Mouse (Mus musculus): ENCODE results near the gene Sppl3. TPM values are rescaled to one million over a fixed set of nuclear protein-coding genes. Genes with fewer than 3 reads are reported as not detected.
"Not testable (repeated sequence)": the region's sequence is repeated elsewhere in the genome, so short reads cannot be mapped to it uniquely, and the experiment has no call there.

Sppl3 gene
- polyA plus RNA-seq, 1 experiment: 47.7 TPM

- peaks cover 4% of the 10 kb centered on the region; the same call in 1 of the 2 replicates for H3K36me3 ChIP-seq (ENCODE audit: control insufficient read depth, insufficient read depth, low read length)
- no peaks in the 10 kb centered on the region for H3K27me3 ChIP-seq (ENCODE audit: control insufficient read depth, insufficient read depth, low read length)
- H3K4me3 ChIP-seq (ENCODE audit: extremely low read depth, insufficient read depth, insufficient read length): no peak overlapping the region
- no peak overlapping the region for H3K27ac ChIP-seq (ENCODE audit: insufficient read depth, low read length)
- no peak for DNase-seq (ENCODE audit: low read depth in 1 of 2, low spot score in 2 of 2)
- no peaks in the 10 kb centered on the region; the same call in 1 of the 2 replicates for H3K4me1 ChIP-seq (ENCODE audit: control insufficient read depth, insufficient read depth, insufficient read length)
- TF ChIP-seq POLR2A (IDR thresholded peaks at IDR 0.05; ENCODE audit: low read depth, low read length) (no peak), CTCF (IDR thresholded peaks at IDR 0.05; ENCODE audit: extremely low read depth, insufficient read depth, insufficient read length, insufficient replicate concordance) (no peak)
- 66% methylated on average over 11 of the region's 11 CpGs for WGBS
Measured at GRCm38 (mm10) chr5:115068671-115069421, 57.9 kb downstream of the Sppl3 start.

GRCm38 (mm10) chr5:115069611-115070010 is 58.7 kb downstream of the Sppl3 start:
- Histone ChIP-seq H3K27me3 (ENCODE audit: control insufficient read depth, insufficient read depth, low read length) (no peaks in the 10 kb centered on the region), H3K36me3 (ENCODE audit: control insufficient read depth, insufficient read depth, low read length) (0 out of 2 replicates have a peak, but pooled peaks cover 1% of the 10 kb centered on the region), H3K4me1 (ENCODE audit: control insufficient read depth, insufficient read depth, insufficient read length) (no peaks in the 10 kb centered on the region; the same call in 1 of the 2 replicates), H3K27ac (ENCODE audit: insufficient read depth, low read length) (no peak overlapping the region), H3K4me3 (ENCODE audit: extremely low read depth, insufficient read depth, insufficient read length) (no peak overlapping the region)
- DNase-seq (ENCODE audit: low read depth in 1 of 2, low spot score in 2 of 2): no peak
- TF ChIP-seq CTCF (IDR thresholded peaks at IDR 0.05; ENCODE audit: extremely low read depth, insufficient read depth, insufficient read length, insufficient replicate concordance) (no peak), POLR2A (IDR thresholded peaks at IDR 0.05; ENCODE audit: low read depth, low read length) (no peak)
- WGBS: 74% methylated on average over 3 of the region's 3 CpGs

GRCm38 (mm10) chr5:115070457-115070856 is 59.5 kb downstream of the Sppl3 start:
- 93% methylated on average over 2 of the region's 2 CpGs for WGBS
- no peaks in the 10 kb centered on the region; the same call in 1 of the 2 replicates for H3K4me1 ChIP-seq (ENCODE audit: control insufficient read depth, insufficient read depth, insufficient read length)
- TF ChIP-seq POLR2A (IDR thresholded peaks at IDR 0.05; ENCODE audit: low read depth, low read length) (no peak), CTCF (IDR thresholded peaks at IDR 0.05; ENCODE audit: extremely low read depth, insufficient read depth, insufficient read length, insufficient replicate concordance) (no peak)
- H3K36me3 ChIP-seq (ENCODE audit: control insufficient read depth, insufficient read depth, low read length): peaks cover 5% of the 10 kb centered on the region
- no peaks in the 10 kb centered on the region for H3K27me3 ChIP-seq (ENCODE audit: control insufficient read depth, insufficient read depth, low read length)
- H3K4me3 ChIP-seq (ENCODE audit: extremely low read depth, insufficient read depth, insufficient read length): no peak overlapping the region
- no peak overlapping the region for H3K27ac ChIP-seq (ENCODE audit: insufficient read depth, low read length)
- no peak for DNase-seq (ENCODE audit: low read depth in 1 of 2, low spot score in 2 of 2)

- Histone ChIP-seq H3K36me3 (ENCODE audit: control insufficient read depth, insufficient read depth, low read length) (peaks cover 4% of the 10 kb centered on the region), H3K4me1 (ENCODE audit: control insufficient read depth, insufficient read depth, insufficient read length) (no peaks in the 10 kb centered on the region; the same call in 1 of the 2 replicates), H3K27ac (ENCODE audit: insufficient read depth, low read length) (no peak overlapping the region), H3K27me3 (ENCODE audit: control insufficient read depth, insufficient read depth, low read length) (no peaks in the 10 kb centered on the region), H3K4me3 (ENCODE audit: extremely low read depth, insufficient read depth, insufficient read length) (no peak overlapping the region)
- WGBS: 87% methylated on average over 11 of the region's 11 CpGs
- DNase-seq (ENCODE audit: low read depth in 1 of 2, low spot score in 2 of 2): no peak
- TF ChIP-seq POLR2A (IDR thresholded peaks at IDR 0.05; ENCODE audit: low read depth, low read length) (no peak), CTCF (IDR thresholded peaks at IDR 0.05; ENCODE audit: extremely low read depth, insufficient read depth, insufficient read length, insufficient replicate concordance) (no peak)
Measured at GRCm38 (mm10) chr5:115071096-115071901, 60.4 kb downstream of the Sppl3 start.

GRCm38 (mm10) chr5:115072143-115072542 is 61.2 kb downstream of the Sppl3 start:
- 80% methylated on average over 7 of the region's 7 CpGs for WGBS
- no peaks in the 10 kb centered on the region; the same call in 1 of the 2 replicates for H3K4me1 ChIP-seq (ENCODE audit: control insufficient read depth, insufficient read depth, insufficient read length)
- TF ChIP-seq CTCF (IDR thresholded peaks at IDR 0.05; ENCODE audit: extremely low read depth, insufficient read depth, insufficient read length, insufficient replicate concordance) (no peak), POLR2A (IDR thresholded peaks at IDR 0.05; ENCODE audit: low read depth, low read length) (no peak)
- no peak for DNase-seq (ENCODE audit: low read depth in 1 of 2, low spot score in 2 of 2)
- H3K4me3 ChIP-seq (ENCODE audit: extremely low read depth, insufficient read depth, insufficient read length): no peak overlapping the region
- no peaks in the 10 kb centered on the region for H3K27me3 ChIP-seq (ENCODE audit: control insufficient read depth, insufficient read depth, low read length)
- peaks cover 4% of the 10 kb centered on the region for H3K36me3 ChIP-seq (ENCODE audit: control insufficient read depth, insufficient read depth, low read length)
- H3K27ac ChIP-seq (ENCODE audit: insufficient read depth, low read length): peak overlapping the region; percentile 4; the same call in 1 of the 2 replicates

- not testable (repeated sequence) for DNase-seq (ENCODE audit: low read depth in 1 of 2, low spot score in 2 of 2); H3K36me3 ChIP-seq (ENCODE audit: control insufficient read depth, insufficient read depth, low read length); H3K4me3 ChIP-seq (ENCODE audit: extremely low read depth, insufficient read depth, insufficient read length); H3K4me1 ChIP-seq (ENCODE audit: control insufficient read depth, insufficient read depth, insufficient read length); H3K27ac ChIP-seq (ENCODE audit: insufficient read depth, low read length); H3K27me3 ChIP-seq (ENCODE audit: control insufficient read depth, insufficient read depth, low read length)
- WGBS: 83% methylated on average over 8 of the region's 8 CpGs
Measured at GRCm38 (mm10) chr5:115073306-115073705, 62.4 kb downstream of the Sppl3 start.
